Mouse (Mus musculus) lung, postnatal 36 days (tissue): ENCODE measurements around the gene Lhfpl2.

ENCODE experiments used
- DNase-seq: peaks from one replicate; pipeline ENCODE4 v3.0.0; 2022; ENCODE audit warnings: mixed read lengths

Lhfpl2 gene

DNA sequence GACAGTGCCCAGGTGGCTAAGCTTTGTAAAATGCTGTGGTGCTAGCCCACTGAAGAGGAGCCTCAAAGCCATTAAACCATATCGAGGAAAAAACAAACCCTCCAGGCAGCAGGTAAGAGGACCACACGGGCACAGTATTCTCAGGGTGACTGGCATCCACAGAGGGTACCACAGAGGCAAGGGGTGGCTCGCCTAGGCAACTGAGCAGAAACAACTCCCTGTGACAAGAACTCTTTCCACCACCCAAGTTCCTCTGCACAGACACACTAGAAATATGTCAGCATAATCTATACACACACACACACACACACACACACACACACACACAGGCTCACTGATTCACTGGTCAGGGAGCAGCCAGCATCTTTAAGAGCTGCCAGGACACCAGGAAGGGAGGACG, 181.9 kb downstream of the Lhfpl2 start:
- no peak for DNase-seq

DNA sequence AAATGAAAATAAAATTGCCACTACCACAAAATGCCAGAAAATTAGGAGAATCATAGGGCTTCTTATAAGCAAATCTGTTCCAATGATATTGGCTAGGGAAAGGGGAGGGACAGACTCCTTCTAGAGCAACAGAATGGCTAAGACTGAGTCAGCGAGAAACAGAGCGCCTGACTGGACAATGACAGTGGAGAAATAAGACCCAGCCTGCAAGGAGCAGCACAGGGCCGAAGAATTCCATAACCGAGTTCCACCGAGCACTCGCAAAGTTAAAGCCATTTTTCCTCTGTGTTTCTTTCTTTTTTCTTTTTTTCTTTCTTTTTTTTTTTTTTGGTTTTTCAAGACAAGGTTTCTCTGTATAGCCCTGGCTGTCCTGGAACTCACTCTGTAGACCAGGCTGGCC, 182.5 kb downstream of the Lhfpl2 start:
- no peak for DNase-seq

DNA sequence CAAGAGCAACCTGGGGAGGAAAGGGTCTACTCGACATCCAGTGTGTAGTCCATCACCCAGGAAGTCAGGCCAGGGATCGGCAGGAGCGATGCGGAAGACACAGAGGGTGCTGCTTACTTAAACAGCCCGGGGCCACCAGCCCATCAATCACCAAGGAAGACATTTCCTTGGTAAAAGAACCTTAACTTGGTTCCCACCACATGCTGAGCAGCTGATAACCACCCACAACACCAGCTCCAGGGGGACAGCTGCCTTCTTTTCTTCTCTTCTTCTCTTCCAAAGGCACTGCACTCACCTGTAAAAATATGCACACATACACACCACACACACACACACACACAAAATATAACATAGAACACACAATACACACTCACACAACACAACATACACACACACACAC, 183.3 kb downstream of the Lhfpl2 start:
- DNase-seq = no peak

DNA sequence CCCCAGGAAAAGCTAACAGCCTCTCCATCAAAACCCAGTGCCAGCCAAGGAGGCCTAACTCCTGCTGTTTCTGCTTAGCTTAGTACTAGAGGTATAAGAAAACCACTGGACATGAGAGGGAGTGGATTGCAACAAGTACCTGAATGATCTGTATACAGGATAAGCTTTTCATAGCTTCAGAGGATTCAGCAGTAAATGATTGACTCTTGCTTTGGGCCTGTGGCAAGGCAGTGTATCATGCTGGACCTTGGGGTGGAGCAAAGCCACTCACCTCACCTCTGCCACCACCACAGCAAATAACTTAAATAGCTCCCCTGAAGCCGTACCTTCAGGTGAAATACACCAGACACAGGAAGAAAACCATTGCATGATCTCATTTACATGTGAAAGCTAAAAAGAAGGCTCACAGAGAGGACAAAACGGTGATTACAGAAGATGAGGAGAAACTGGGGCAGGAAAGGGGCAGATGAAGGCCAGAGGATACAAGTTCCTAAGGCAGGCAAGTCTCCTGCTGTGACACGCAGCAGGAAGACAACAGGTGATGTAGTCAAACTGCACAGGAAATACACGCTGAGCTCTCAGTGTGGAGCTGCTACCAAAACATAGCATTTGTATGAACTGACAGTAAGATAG, 184.4 kb downstream of the Lhfpl2 start:
- DNase-seq = no peak

DNA sequence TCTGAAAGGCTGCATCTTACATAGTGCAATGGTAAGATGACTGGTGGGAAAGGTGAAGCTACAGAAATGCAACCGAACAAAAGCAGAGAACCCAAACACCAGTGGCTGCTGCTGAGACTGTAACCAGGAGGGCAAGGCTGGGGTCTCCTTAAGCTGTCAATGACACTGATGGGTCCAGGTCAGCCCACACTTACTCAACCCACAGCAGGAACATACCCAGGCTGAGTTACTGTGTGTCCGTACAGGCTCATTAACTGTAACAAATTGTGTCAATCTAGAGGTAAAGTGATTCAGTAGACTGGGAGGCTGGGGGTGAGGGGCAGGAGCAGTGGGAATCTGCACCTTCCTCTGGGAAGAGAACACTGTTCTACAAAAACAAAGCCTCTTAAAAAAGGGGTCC, 185.3 kb downstream of the Lhfpl2 start:
- DNase-seq = no peak
